In genomic region chr12:69419017-69419605, GRCm38 (mm10) we compare ENCODE assay signal across 11 mouse cellular contexts. TPM values are rescaled to one million over a fixed set of nuclear protein-coding genes. Genes with fewer than 3 reads are reported as not detected.
A peak's percentile ranks its signal among the peaks of the same experiment; 100 is the strongest.
DNase-seq lines count a peak whose midpoint lies in the region; ATAC-seq and TF ChIP-seq lines count a peak whose summit lies in the region.
"Had no signal": no experiment of that assay in that cellular context is flagged by ENCODE, and none has a peak within 500 bp of the region (broad histone marks: within the 10 kb centered on the region; RNA-seq: fewer than 3 reads in every experiment).

No protein-coding gene starts in this region.

- ATAC-seq in kidney, postnatal 0 days (replicated peaks; ENCODE audit: low FRiP score, low read depth): peak; percentile 69; the same call in 1 of the 2 replicates
- ATAC-seq in hindbrain, embryonic 14.5 days (ENCODE audit: low FRiP score): no peak

- no peaks in the 10 kb centered on the region for H3K36me3 ChIP-seq in liver, adult 2 months (ENCODE audit: control insufficient read depth, insufficient read depth, low read length)
- H3K36me3 ChIP-seq in CH12.LX (replicated peaks in 1 of 2; ENCODE audit: control insufficient read depth in 1 of 2, insufficient read depth in 1 of 2, low read length in 1 of 2): peaks cover 0 to 4% of the 10 kb centered on the region in 2 experiments
- no peaks in the 10 kb centered on the region for H3K36me3 ChIP-seq in kidney, postnatal 0 days (ENCODE audit: insufficient read depth, low read length)
- no peaks in the 10 kb centered on the region for H3K36me3 ChIP-seq in hindbrain, embryonic 14.5 days (replicated peaks; ENCODE audit: control insufficient read depth, insufficient read depth)

- no peak for TF ChIP-seq POLR2A in liver, adult 2 months (IDR thresholded peaks at IDR 0.05; ENCODE audit: extremely low read depth, insufficient read depth, low read length)
- TF ChIP-seq POLR2A in CH12.LX (IDR thresholded peaks at IDR 0.05; ENCODE audit: low read depth, low read length): peak; percentile 27; the same call in 1 of the 2 replicates

- no peaks in the 10 kb centered on the region for H3K79me2 ChIP-seq in liver, adult 2 months (ENCODE audit: control insufficient read depth, insufficient read depth, low read length)
- no peaks in the 10 kb centered on the region for H3K79me2 ChIP-seq in CH12.LX (replicated peaks; ENCODE audit: control insufficient read depth, extremely low read depth, insufficient read depth, poor library complexity, severe bottlenecking)

- TF ChIP-seq CTCF in liver, adult 2 months (IDR thresholded peaks at IDR 0.05; ENCODE audit: low read depth, low read length): no peak
- no peak for TF ChIP-seq CTCF in CH12.LX (conservative IDR thresholded peaks at IDR 0.05 in 1 of 2, IDR thresholded peaks at IDR 0.05 in 1 of 2; ENCODE audit: low read depth in 2 of 2, low read length in 2 of 2)
- no peak for TF ChIP-seq CTCF in kidney, postnatal 0 days (IDR thresholded peaks at IDR 0.05; ENCODE audit: low read depth)

- dilution Hi-C loops in CH12.LX (cut with MboI; ENCODE audit: extremely low pct_ligation_motif_present, extremely low pct_unique_long_range_greater_than_20kb, low sequenced_read_pairs): no loop called here

- no peaks in the 10 kb centered on the region for H3K27me3 ChIP-seq in liver, adult 2 months (ENCODE audit: control insufficient read depth, insufficient read depth, low read length)
- H3K27me3 ChIP-seq in CH12.LX (replicated peaks): no peaks in the 10 kb centered on the region
- H3K27me3 ChIP-seq in kidney, postnatal 0 days (ENCODE audit: insufficient read depth, low read length): no peaks in the 10 kb centered on the region
- no peaks in the 10 kb centered on the region for H3K27me3 ChIP-seq in hindbrain, embryonic 14.5 days (ENCODE audit: control insufficient read depth, insufficient read depth, low read length)

- in situ Hi-C loops in CH12.LX (cut with MboI; ENCODE audit: low pct_ligation_motif_present, low pct_unique_long_range_greater_than_20kb, low sequenced_read_pairs): loop anchor here (5.0 kb wide), 2 partner anchors 37 to 38 kb away; no protein-coding TSS in a partner anchor

- H3K4me3 ChIP-seq in liver, adult 2 months (ENCODE audit: insufficient read depth, low read depth, low read length): no peak overlapping the region
- peak overlapping the region; percentile 32 to 49 (median 49) for H3K4me3 ChIP-seq in CH12.LX (replicated peaks in 1 of 3; ENCODE audit: low read depth in 2 of 3, low read length in 2 of 3, poor library complexity in 1 of 3)
- H3K4me3 ChIP-seq in kidney, postnatal 0 days (replicated peaks; ENCODE audit: low read depth, low read length): no peak overlapping the region
- no peak overlapping the region for H3K4me3 ChIP-seq in hindbrain, embryonic 14.5 days (replicated peaks; ENCODE audit: low read length)
- H3K4me3 ChIP-seq: erythroblast, embryonic 14.5 days had no signal

- peaks cover 2% of the 10 kb centered on the region for H3K9me3 ChIP-seq in CH12.LX (replicated peaks; ENCODE audit: low read length)
- H3K9me3 ChIP-seq in kidney, postnatal 0 days (replicated peaks; ENCODE audit: low read length): no peaks in the 10 kb centered on the region
- H3K9me3 ChIP-seq in hindbrain, embryonic 14.5 days (ENCODE audit: control insufficient read depth, low read length): 0 out of 2 replicates have a peak, but pooled peaks cover 4% of the 10 kb centered on the region
- H3K9me3 ChIP-seq: megakaryocyte, embryonic 14.5 days had no signal

- peak; percentile 35; the same call in 1 of the 2 replicates for TF ChIP-seq EP300 in CH12.LX (IDR thresholded peaks at IDR 0.05; ENCODE audit: low read length)

- WGBS in liver, adult 2 months: 41% methylated on average over 14 of the region's 14 CpGs
- WGBS in kidney, postnatal 0 days: 45% methylated on average over 14 of the region's 14 CpGs
- 79% methylated on average over 14 of the region's 14 CpGs for WGBS in hindbrain, embryonic 14.5 days

- no peak overlapping the region for H3K9ac ChIP-seq in liver, adult 2 months (ENCODE audit: low read depth, low read length)
- H3K9ac ChIP-seq in CH12.LX (ENCODE audit: insufficient read depth, low read depth): peak overlapping the region; percentile 82
- no peak overlapping the region for H3K9ac ChIP-seq in kidney, postnatal 0 days (ENCODE audit: low read depth, low read length)
- no peak overlapping the region for H3K9ac ChIP-seq in hindbrain, embryonic 14.5 days

- peak; percentile 46 to 52 for DNase-seq in cerebellum, postnatal 14 days
- DNase-seq in cerebellum, adult 9-11 months: no peak
- peak; percentile 28 for DNase-seq in liver, adult 2 months (ENCODE audit: extremely low read depth, low read depth, low spot score)
- DNase-seq in liver (no peak), CH12.LX (ENCODE audit: extremely low read depth) (peak; percentile 53)
- DNase-seq in kidney, postnatal 0 days (ENCODE audit: low spot score): peak; percentile 74
- no peak for DNase-seq in natural killer cell, adult 2 months (ENCODE audit: low spot score in 2 of 2)
- no peak for DNase-seq in hindbrain, embryonic 14.5 days (ENCODE audit: low spot score)
- DNase-seq: adrenal gland, postnatal 25 days had no signal

- peak overlapping the region; percentile 57 for H3K4me2 ChIP-seq in CH12.LX (ENCODE audit: insufficient read depth, low read depth, poor library complexity, severe bottlenecking)
- H3K4me2 ChIP-seq in kidney, postnatal 0 days (ENCODE audit: low read length): no peak overlapping the region
- no peak overlapping the region for H3K4me2 ChIP-seq in hindbrain, embryonic 14.5 days (replicated peaks)

- no peak for TF ChIP-seq RAD21 in CH12.LX (IDR thresholded peaks at IDR 0.05; ENCODE audit: low read depth, low read length)

- no peak overlapping the region for H3K27ac ChIP-seq in liver, adult 2 months (replicated peaks; ENCODE audit: insufficient read depth, low read depth, low read length)
- H3K27ac ChIP-seq in CH12.LX (ENCODE audit: insufficient read depth, low read depth): peak overlapping the region; percentile 100
- H3K27ac ChIP-seq in kidney, postnatal 0 days: no peak overlapping the region
- H3K27ac ChIP-seq in hindbrain, embryonic 14.5 days: no peak overlapping the region

- H3K4me1 ChIP-seq in liver, adult 2 months (ENCODE audit: control insufficient read depth, insufficient read depth, low read length): no peaks in the 10 kb centered on the region
- H3K4me1 ChIP-seq in CH12.LX (ENCODE audit: control insufficient read depth in 1 of 2, insufficient read depth in 2 of 2): peaks cover 32 to 84% of the 10 kb centered on the region in 2 experiments
- H3K4me1 ChIP-seq in kidney, postnatal 0 days (replicated peaks; ENCODE audit: insufficient read depth, low read length): 0 out of 2 replicates have a peak, but pooled peaks cover 3% of the 10 kb centered on the region
- no peaks in the 10 kb centered on the region for H3K4me1 ChIP-seq in hindbrain, embryonic 14.5 days (replicated peaks; ENCODE audit: control insufficient read depth, insufficient read depth, low read length)

TF ChIP-seq in CH12.LX, 34 proteins besides CTCF, POLR2A, EP300 and RAD21 (continues in another document):
- peak; percentile 69; the same call in 1 of the 2 replicates for TF ChIP-seq MAFK (IDR thresholded peaks at IDR 0.05; ENCODE audit: insufficient replicate concordance, low read length)
- TF ChIP-seq IRF4 (IDR thresholded peaks at IDR 0.05; ENCODE audit: low read depth, low read length): no peak
- TF ChIP-seq RCOR1 (conservative IDR thresholded peaks at IDR 0.05; ENCODE audit: low read depth, low read length): no peak
- no peak for TF ChIP-seq GABPA (IDR thresholded peaks at IDR 0.05; ENCODE audit: insufficient replicate concordance, low read depth, low read length)
- TF ChIP-seq NELFE (IDR thresholded peaks at IDR 0.05; ENCODE audit: low read depth, low read length): no peak; the same call in 1 of the 2 replicates
- no peak for TF ChIP-seq HCFC1 (IDR thresholded peaks at IDR 0.05; ENCODE audit: low read depth, low read length)
- TF ChIP-seq CHD1 (IDR thresholded peaks at IDR 0.05; ENCODE audit: low read depth, low read length): no peak; the same call in 1 of the 2 replicates
- no peak for TF ChIP-seq SMC3 (IDR thresholded peaks at IDR 0.05; ENCODE audit: low read depth, low read length)
- no peak for TF ChIP-seq ZKSCAN1 (IDR thresholded peaks at IDR 0.05; ENCODE audit: borderline replicate concordance, low read depth, low read length)
- no peak for TF ChIP-seq UBTF (IDR thresholded peaks at IDR 0.05; ENCODE audit: low read depth, low read length)
- no peak for TF ChIP-seq USF2 (conservative IDR thresholded peaks at IDR 0.05; ENCODE audit: low read depth, low read length)
- no peak for TF ChIP-seq ELF1 (IDR thresholded peaks at IDR 0.05; ENCODE audit: low read depth, low read length)
- peak; percentile 31; the same call in 1 of the 2 replicates for TF ChIP-seq TCF12 (IDR thresholded peaks at IDR 0.05; ENCODE audit: low read depth, low read length)
- no peak for TF ChIP-seq ZMIZ1 (IDR thresholded peaks at IDR 0.05; ENCODE audit: low read depth, low read length)
- TF ChIP-seq NRF1 (IDR thresholded peaks at IDR 0.05; ENCODE audit: low read depth, low read length): no peak
- TF ChIP-seq MAX (IDR thresholded peaks at IDR 0.05; ENCODE audit: low read length): peak; percentile 5; the same call in 1 of the 2 replicates
- peak; percentile 72 for TF ChIP-seq SIN3A (IDR thresholded peaks at IDR 0.05; ENCODE audit: low read length)
- no peak for TF ChIP-seq KAT2A (IDR thresholded peaks at IDR 0.05; ENCODE audit: insufficient replicate concordance, low read length)
- TF ChIP-seq JUN (IDR thresholded peaks at IDR 0.05; ENCODE audit: insufficient read depth, low read depth, low read length): no peak
- no peak for TF ChIP-seq MEF2A (IDR thresholded peaks at IDR 0.05; ENCODE audit: borderline replicate concordance, low read depth, low read length)

RNA-seq across cellular contexts. Expression of gene Gm9887, which starts 46.9 kb away (rescaled TPM):
- total RNA-seq in liver, adult 2 months (2014; rRNA removed): 0.20 and 0.37 TPM in 2 replicates
- 0.48 and 0.85 TPM in 2 replicates for polyA plus RNA-seq in liver, adult 2 months (2012; rRNA removed)
- 4.3 TPM in 2 replicates for total RNA-seq in CH12.LX (2012; rRNA removed)
- total RNA-seq in CH12.LX (2014; rRNA removed): not detected in 2 replicates
- polyA plus RNA-seq in CH12.LX (2012; ENCODE audit: insufficient read length, low read depth): 3.4 and 4.3 TPM in 2 replicates
- polyA plus RNA-seq in kidney, postnatal 0 days (2015; fragmentation: Nextera tagmentation; extraction: Ambion mirVana): 1.3 and 3.2 TPM in 2 replicates
- polyA plus RNA-seq in hindbrain, embryonic 14.5 days (2014; fragmentation: Nextera tagmentation; extraction: Ambion mirVana): 1.4 and 1.7 TPM in 2 replicates

RNA-seq across cellular contexts. Expression of gene Arf6, which starts 47.2 kb away (rescaled TPM):
- total RNA-seq in liver, adult 2 months (2014; rRNA removed): 40.7 and 48.3 TPM in 2 replicates
- 62.7 and 66.7 TPM in 2 replicates for polyA plus RNA-seq in liver, adult 2 months (2012; rRNA removed)
- 273 and 312 TPM in 2 replicates for total RNA-seq in CH12.LX (2012; rRNA removed)
- total RNA-seq in CH12.LX (2014; rRNA removed): 308 and 375 TPM in 2 replicates
- 224 and 258 TPM in 2 replicates for polyA plus RNA-seq in CH12.LX (2012; ENCODE audit: insufficient read length, low read depth)
- 56.2 and 70.7 TPM in 2 replicates for polyA plus RNA-seq in kidney, postnatal 0 days (2015; fragmentation: Nextera tagmentation; extraction: Ambion mirVana)
- polyA plus RNA-seq in hindbrain, embryonic 14.5 days (2014; fragmentation: Nextera tagmentation; extraction: Ambion mirVana): 34.5 and 36.5 TPM in 2 replicates

Comparison
In these comparisons a context has a peak if more than half of its experiments do, and no peak if none do; other contexts are left out.
1. DNase-seq: peak in cerebellum, postnatal 14 days (2 of 2), liver, adult 2 months (single experiment), CH12.LX (single experiment) and kidney, postnatal 0 days (single experiment); none in cerebellum, adult 9-11 months (single experiment), liver (single experiment), natural killer cell, adult 2 months (0 of 2) and hindbrain, embryonic 14.5 days (single experiment).
2. H3K4me3 ChIP-seq: peak in CH12.LX (3 of 3); none in liver, adult 2 months (single experiment), kidney, postnatal 0 days (single experiment) and hindbrain, embryonic 14.5 days (single experiment).